Mouse (Mus musculus): Measurements from ENCODE around the gene Kcna2. TPM values are rescaled to one million over a fixed set of nuclear protein-coding genes. Genes with fewer than 3 reads are reported as not detected.

Gene Kcna2
- polyA plus RNA-seq, 1 experiment: 1.9 TPM

DNA sequence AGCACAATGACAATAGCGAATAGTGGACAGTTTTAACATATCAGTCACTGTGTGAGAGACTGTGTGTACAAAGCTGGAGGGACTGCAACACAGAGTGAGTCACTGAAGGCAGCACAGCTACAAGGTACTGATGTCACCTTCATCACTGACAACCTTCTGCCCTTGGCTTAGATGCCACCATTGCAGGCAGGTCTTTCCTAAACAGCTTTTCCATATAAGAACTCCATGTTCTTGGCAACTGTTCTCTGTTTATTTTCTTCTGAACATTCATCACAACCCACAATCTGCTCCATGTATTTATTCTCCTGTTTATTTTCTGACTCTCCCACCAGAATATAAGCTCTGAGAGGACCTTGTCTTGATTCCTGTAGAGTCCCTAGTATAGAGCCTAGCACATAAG, 26.7 kb downstream of the Kcna2 start:
- Histone ChIP-seq H3K27ac (ENCODE audit: control insufficient read depth, insufficient read depth, low read depth, low read length, poor library complexity) (no peak overlapping the region), H3K4me1 (ENCODE audit: control insufficient read depth, insufficient read depth, low read length) (no peaks in the 10 kb centered on the region), H3K4me3 (replicated peaks; ENCODE audit: control insufficient read depth, low read depth, low read length) (no peak overlapping the region)
- WGBS: 78% methylated on average over 1 of the region's 1 CpGs
- TF ChIP-seq CTCF (IDR thresholded peaks at IDR 0.05; ENCODE audit: control insufficient read depth, insufficient read depth, low read length) (no peak), POLR2A (IDR thresholded peaks at IDR 0.05; ENCODE audit: borderline replicate concordance, control insufficient read depth, low read depth, low read length) (no peak)

DNA sequence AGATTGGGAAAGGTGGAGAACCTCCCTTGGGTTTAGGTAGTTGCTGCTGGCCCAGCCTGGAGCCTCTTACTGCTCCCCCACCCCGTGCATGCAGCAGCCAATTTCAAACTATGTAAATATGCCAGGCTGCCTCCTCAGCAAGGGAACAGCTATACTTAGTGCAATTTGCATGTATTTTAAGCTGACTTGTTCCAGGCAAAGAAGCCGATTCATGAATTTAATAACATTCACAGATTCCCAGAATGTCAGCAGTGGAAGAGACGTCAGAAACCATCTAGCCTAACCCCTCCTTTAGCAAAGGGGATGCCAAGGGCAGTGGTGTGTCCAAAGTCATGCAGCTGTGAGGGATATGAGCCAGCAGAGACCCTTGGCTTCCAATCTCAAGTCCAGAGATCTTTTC, 27.5 kb downstream of the Kcna2 start:
- no peak overlapping the region for H3K4me3 ChIP-seq (replicated peaks; ENCODE audit: control insufficient read depth, low read depth, low read length)
- no peaks in the 10 kb centered on the region for H3K4me1 ChIP-seq (ENCODE audit: control insufficient read depth, insufficient read depth, low read length)
- no peak overlapping the region for H3K27ac ChIP-seq (ENCODE audit: control insufficient read depth, insufficient read depth, low read depth, low read length, poor library complexity)
- WGBS: 72% methylated on average over 3 of the region's 3 CpGs
- TF ChIP-seq POLR2A (IDR thresholded peaks at IDR 0.05; ENCODE audit: borderline replicate concordance, control insufficient read depth, low read depth, low read length): no peak
- no peak for TF ChIP-seq CTCF (IDR thresholded peaks at IDR 0.05; ENCODE audit: control insufficient read depth, insufficient read depth, low read length)

DNA sequence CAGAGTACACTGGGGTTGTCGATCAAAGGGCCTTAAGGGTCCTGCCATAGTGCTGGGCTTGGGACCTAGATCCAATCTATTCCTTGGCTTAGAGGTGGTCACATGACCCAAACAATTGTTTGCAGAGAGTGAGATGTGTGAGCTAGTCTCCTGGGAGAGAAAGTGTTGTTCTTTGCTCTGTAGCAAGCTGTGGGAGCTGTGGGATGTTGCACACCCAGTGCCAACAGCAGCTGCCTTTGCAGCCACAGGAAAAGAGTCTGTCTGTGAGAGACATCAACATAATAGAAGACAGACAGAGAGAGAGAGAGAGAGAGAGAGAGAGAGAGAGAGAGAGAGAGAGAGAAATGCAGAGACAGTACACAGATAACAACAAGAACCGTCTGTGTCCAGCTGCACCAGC, 28.3 kb downstream of the Kcna2 start:
- Histone ChIP-seq H3K4me1 (ENCODE audit: control insufficient read depth, insufficient read depth, low read length) (no peaks in the 10 kb centered on the region), H3K4me3 (replicated peaks; ENCODE audit: control insufficient read depth, low read depth, low read length) (no peak overlapping the region), H3K27ac (ENCODE audit: control insufficient read depth, insufficient read depth, low read depth, low read length, poor library complexity) (no peak overlapping the region)
- WGBS: 78% methylated on average over 2 of the region's 2 CpGs
- TF ChIP-seq POLR2A (IDR thresholded peaks at IDR 0.05; ENCODE audit: borderline replicate concordance, control insufficient read depth, low read depth, low read length) (no peak), CTCF (IDR thresholded peaks at IDR 0.05; ENCODE audit: control insufficient read depth, insufficient read depth, low read length) (no peak)

DNA sequence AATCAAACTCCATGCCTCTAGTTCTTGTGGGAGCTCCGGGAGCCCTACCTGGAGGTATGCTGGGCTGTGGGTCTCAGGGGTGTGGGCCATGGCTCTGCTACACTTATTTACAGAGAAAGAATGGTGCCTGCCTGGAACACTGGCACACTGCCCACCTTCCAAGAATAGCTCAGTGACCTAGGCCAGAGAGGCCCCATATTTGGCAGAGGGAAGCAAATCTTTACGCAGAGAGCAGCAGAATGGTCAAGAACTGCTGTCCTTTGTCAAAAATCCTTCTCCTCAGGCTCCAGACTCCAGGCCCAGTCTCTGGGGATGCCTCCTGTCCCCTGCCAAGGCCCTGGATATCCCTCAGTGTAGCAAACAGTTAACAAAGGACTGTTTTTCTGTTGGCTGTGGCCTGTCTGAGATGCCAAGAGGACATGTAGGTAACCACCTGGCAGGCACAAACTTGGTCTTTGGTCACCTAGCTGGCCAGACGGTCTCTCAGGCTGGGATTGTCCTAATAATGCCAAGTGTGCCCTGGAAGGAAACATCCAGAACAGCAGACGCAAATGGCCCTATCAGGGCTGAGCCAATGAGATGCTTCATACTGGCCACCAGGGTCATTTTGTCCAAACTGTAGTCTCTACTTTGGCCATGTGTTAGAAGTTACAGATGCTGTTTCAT, 29.8 kb downstream of the Kcna2 start:
- WGBS: 78% methylated on average over 4 of the region's 4 CpGs
- H3K27ac ChIP-seq (ENCODE audit: control insufficient read depth, insufficient read depth, low read depth, low read length, poor library complexity): no peak overlapping the region
- H3K4me3 ChIP-seq (replicated peaks; ENCODE audit: control insufficient read depth, low read depth, low read length): no peak overlapping the region
- TF ChIP-seq CTCF (IDR thresholded peaks at IDR 0.05; ENCODE audit: control insufficient read depth, insufficient read depth, low read length) (no peak), POLR2A (IDR thresholded peaks at IDR 0.05; ENCODE audit: borderline replicate concordance, control insufficient read depth, low read depth, low read length) (no peak)
- H3K4me1 ChIP-seq (ENCODE audit: control insufficient read depth, insufficient read depth, low read length): no peaks in the 10 kb centered on the region

DNA sequence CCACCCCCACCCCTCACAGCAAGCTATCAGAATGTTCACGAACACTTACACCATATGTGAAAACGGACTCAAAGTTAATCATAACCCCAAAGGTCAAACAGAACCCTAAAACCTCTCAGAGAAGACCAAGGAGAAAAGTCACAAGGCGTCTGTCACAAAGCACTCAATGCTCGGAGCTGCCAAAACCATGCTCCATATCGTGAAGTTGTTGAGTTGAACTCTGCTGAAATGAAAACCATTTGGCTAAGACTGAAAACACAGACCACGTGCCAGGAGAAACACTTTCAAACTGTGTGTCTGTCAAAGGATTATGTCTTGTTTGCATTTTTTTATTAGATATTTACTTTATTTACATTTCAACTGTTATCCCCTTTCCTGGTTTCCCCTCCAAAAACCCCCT, 30.9 kb downstream of the Kcna2 start:
- Histone ChIP-seq H3K4me3 (replicated peaks; ENCODE audit: control insufficient read depth, low read depth, low read length) (no peak overlapping the region), H3K4me1 (ENCODE audit: control insufficient read depth, insufficient read depth, low read length) (no peaks in the 10 kb centered on the region), H3K27ac (ENCODE audit: control insufficient read depth, insufficient read depth, low read depth, low read length, poor library complexity) (no peak overlapping the region)
- TF ChIP-seq POLR2A (IDR thresholded peaks at IDR 0.05; ENCODE audit: borderline replicate concordance, control insufficient read depth, low read depth, low read length) (no peak), CTCF (IDR thresholded peaks at IDR 0.05; ENCODE audit: control insufficient read depth, insufficient read depth, low read length) (no peak)
- WGBS: 83% methylated on average over 6 of the region's 6 CpGs

DNA sequence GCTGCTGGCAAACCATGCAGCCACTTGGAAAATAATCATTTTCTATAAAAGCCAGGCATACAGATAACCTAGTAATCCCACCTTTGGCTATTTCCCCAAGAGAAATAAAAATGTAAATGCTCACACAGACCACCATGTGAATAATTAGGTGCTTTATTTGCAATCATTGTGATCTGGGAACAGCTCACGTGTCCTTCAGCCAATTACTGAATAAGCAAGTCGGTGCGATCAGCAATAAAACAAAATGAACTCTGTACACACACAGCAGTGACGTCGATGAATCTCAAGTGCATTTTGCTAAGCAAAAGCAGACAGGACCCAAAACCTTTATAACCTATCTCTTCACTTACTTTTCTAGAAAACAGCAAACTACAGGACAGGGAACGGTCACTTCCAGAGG, 31.7 kb downstream of the Kcna2 start:
- Histone ChIP-seq H3K4me1 (ENCODE audit: control insufficient read depth, insufficient read depth, low read length) (no peaks in the 10 kb centered on the region), H3K4me3 (replicated peaks; ENCODE audit: control insufficient read depth, low read depth, low read length) (no peak overlapping the region), H3K27ac (ENCODE audit: control insufficient read depth, insufficient read depth, low read depth, low read length, poor library complexity) (no peak overlapping the region)
- no peak for TF ChIP-seq POLR2A (IDR thresholded peaks at IDR 0.05; ENCODE audit: borderline replicate concordance, control insufficient read depth, low read depth, low read length)
- no peak for TF ChIP-seq CTCF (IDR thresholded peaks at IDR 0.05; ENCODE audit: control insufficient read depth, insufficient read depth, low read length)
- WGBS: 82% methylated on average over 6 of the region's 6 CpGs

DNA sequence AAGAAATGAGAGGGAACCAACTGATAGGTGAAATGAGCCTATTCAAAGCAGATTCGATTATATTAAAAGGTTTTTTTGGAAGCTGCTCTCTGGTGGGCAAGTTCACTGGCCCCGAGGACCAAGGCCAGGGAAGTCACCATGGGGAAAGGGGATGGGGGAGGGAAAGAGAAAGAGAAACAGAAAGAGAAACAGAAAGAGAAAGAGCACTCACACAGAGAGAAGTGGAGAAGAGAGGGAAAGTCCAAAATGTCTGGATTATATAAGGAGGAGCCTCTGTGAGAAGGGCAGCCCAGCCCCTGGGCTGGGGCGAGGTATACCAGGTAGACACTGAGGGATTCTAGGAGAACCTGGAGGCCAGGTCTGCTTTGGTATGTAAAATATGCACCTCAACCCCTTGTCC, 33.5 kb downstream of the Kcna2 start:
- H3K4me1 ChIP-seq (ENCODE audit: control insufficient read depth, insufficient read depth, low read length): no peaks in the 10 kb centered on the region
- no peak for TF ChIP-seq CTCF (IDR thresholded peaks at IDR 0.05; ENCODE audit: control insufficient read depth, insufficient read depth, low read length)
- no peak for TF ChIP-seq POLR2A (IDR thresholded peaks at IDR 0.05; ENCODE audit: borderline replicate concordance, control insufficient read depth, low read depth, low read length)
- WGBS: 59% methylated on average over 3 of the region's 3 CpGs
- no peak overlapping the region for H3K27ac ChIP-seq (ENCODE audit: control insufficient read depth, insufficient read depth, low read depth, low read length, poor library complexity)
- H3K4me3 ChIP-seq (replicated peaks; ENCODE audit: control insufficient read depth, low read depth, low read length): no peak overlapping the region

DNA sequence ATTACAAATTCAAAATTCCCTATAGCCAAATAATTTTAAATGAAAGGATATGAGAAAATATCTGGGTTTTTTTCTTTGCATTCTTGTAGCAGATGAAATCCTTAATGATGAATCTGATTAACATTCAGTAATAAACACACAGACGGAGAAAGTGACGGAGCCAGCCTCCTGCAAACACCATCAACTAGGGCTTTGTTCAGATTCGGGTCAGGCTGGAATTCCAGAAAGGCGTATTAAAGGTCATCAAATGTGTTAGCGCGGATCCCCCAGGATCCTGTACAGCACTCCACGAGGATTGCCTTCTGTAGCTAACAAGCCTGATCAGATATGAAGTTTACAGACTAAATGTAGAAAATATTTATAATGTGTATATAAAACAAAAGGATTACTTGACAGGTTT, 46.2 kb downstream of the Kcna2 start:
- 84% methylated on average over 7 of the region's 7 CpGs for WGBS
- TF ChIP-seq CTCF (IDR thresholded peaks at IDR 0.05; ENCODE audit: control insufficient read depth, insufficient read depth, low read length) (no peak), POLR2A (IDR thresholded peaks at IDR 0.05; ENCODE audit: borderline replicate concordance, control insufficient read depth, low read depth, low read length) (no peak)

DNA sequence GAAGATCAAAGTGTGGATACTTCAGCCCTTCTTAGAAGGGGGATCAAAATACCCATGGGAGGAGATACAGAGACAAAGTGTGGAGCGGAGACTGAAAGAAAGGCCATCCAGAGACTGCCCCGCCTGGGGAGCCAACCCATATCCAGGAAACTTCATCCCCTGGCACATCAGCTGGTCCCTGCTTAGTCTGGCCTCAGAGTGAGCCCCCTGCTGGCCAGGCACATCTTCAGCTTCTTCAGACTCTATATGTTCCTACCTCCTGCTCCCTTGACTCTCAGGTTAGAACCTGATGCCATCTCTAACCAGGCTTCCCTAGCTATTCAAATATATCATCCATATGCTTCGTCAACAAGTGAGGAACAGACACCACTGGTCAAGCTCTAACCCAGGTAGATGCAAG, 48.1 kb downstream of the Kcna2 start:
- no peaks in the 10 kb centered on the region for H3K4me1 ChIP-seq (ENCODE audit: control insufficient read depth, insufficient read depth, low read length)
- 58% methylated on average over 3 of the region's 3 CpGs for WGBS
- TF ChIP-seq POLR2A (IDR thresholded peaks at IDR 0.05; ENCODE audit: borderline replicate concordance, control insufficient read depth, low read depth, low read length) (no peak), CTCF (IDR thresholded peaks at IDR 0.05; ENCODE audit: control insufficient read depth, insufficient read depth, low read length) (peak; percentile 63)
- no peak overlapping the region for H3K4me3 ChIP-seq (replicated peaks; ENCODE audit: control insufficient read depth, low read depth, low read length)
- H3K27ac ChIP-seq (ENCODE audit: control insufficient read depth, insufficient read depth, low read depth, low read length, poor library complexity): no peak overlapping the region

More for the DNA sequence above, 46.2 kb downstream of the Kcna2 start:
- no peak overlapping the region for H3K4me3 ChIP-seq (replicated peaks; ENCODE audit: control insufficient read depth, low read depth, low read length)
- no peak overlapping the region for H3K27ac ChIP-seq (ENCODE audit: control insufficient read depth, insufficient read depth, low read depth, low read length, poor library complexity)
- no peaks in the 10 kb centered on the region for H3K4me1 ChIP-seq (ENCODE audit: control insufficient read depth, insufficient read depth, low read length)
